Mouse (Mus musculus) cerebellum, adult 2 months (tissue): ENCODE data around the gene Rora.

Experiments
- CTCF ChIP-seq: fragments of 200-500 bp; IDR thresholded peaks from 2 replicates; pipeline ENCODE4 v1.5.1; 2011; ENCODE audit warnings: low read depth, mild to moderate bottlenecking, control low read depth, low read length, moderate library complexity, borderline replicate concordance; ENCODE audit not compliant: insufficient read depth
- POLR2A ChIP-seq: fragments of 200-500 bp; IDR thresholded peaks from 2 replicates; pipeline ENCODE4 v1.6.1; 2011; ENCODE audit warnings: low read length, control low read depth, borderline replicate concordance; ENCODE audit not compliant: insufficient read depth

DNA sequence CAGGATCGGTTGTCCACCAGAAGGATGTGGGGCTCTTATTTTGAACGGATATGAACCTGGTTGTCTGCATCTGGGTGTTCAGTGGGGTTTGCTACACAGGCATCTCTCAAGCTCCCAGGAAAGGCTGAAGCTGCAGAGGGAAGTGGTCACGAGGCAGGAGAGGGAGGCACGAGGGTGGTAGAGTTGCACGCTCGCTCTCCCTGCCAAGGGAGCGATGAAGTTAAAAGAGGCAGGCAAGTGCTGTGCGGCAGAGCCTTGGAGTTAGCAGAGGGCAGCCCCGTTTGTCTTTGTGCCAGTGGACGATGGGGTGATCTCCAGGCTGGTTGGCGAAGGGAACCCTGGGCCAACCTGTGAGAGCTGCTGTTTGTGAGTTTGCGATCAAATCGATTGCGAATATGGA lies 496.6 kb downstream of the Rora start:
- TF ChIP-seq POLR2A (no peak), CTCF (no peak)
